Mouse (Mus musculus) hindbrain, embryonic 15.5 days (tissue): Measurements from ENCODE around the gene Bcas3. TPM values are rescaled to one million over a fixed set of nuclear protein-coding genes. Genes with fewer than 3 reads are reported as not detected.
A peak's percentile ranks its signal among the peaks of the same experiment; 100 is the strongest.
"Not testable (repeated sequence)": the region's sequence is repeated elsewhere in the genome, so short reads cannot be mapped to it uniquely, and the experiment has no call there.

Experiments used
- ATAC-seq: fragments of 200-750 bp; cut with Nextera tagmentation; 2 replicates; pipeline ENCODE4 v1.8.0; 2017; ENCODE audit warnings: low read depth, moderate number of reproducible peaks, moderate TSS enrichment; ENCODE audit not compliant: low FRiP score
- H3K27ac ChIP-seq: fragments of 300-500 bp; sonication (generic); replicated peaks from 2 replicates; pipeline ENCODE4 v1.5.1; 2015; ENCODE audit warnings: mild to moderate bottlenecking, inconsistent platforms
- H3K27me3 ChIP-seq: fragments of 300-500 bp; sonication (generic); 2 replicates; pipeline ENCODE4 v1.6.1; 2015; ENCODE audit warnings: control low read depth, inconsistent platforms
- H3K36me3 ChIP-seq: fragments of 300-500 bp; sonication (generic); 2 replicates; pipeline ENCODE4 v1.6.1; 2015; ENCODE audit warnings: control low read depth, inconsistent platforms
- H3K4me1 ChIP-seq: fragments of 300-500 bp; sonication (generic); replicated peaks from 2 replicates; pipeline ENCODE4 v1.6.1; 2015; ENCODE audit warnings: control low read depth, inconsistent platforms
- H3K4me2 ChIP-seq: fragments of 300-500 bp; sonication (generic); 2 replicates; pipeline ENCODE4 v1.6.1; 2015; ENCODE audit warnings: moderate library complexity, mild to moderate bottlenecking, inconsistent platforms
- H3K4me3 ChIP-seq: fragments of 300-500 bp; sonication (generic); 2 replicates; pipeline ENCODE4 v1.5.1; 2015; ENCODE audit warnings: mild to moderate bottlenecking, inconsistent platforms
- H3K9ac ChIP-seq: fragments of 300-500 bp; sonication (generic); 2 replicates; pipeline ENCODE4 v1.6.1; 2015; ENCODE audit warnings: inconsistent platforms
- H3K9me3 ChIP-seq: fragments of 300-500 bp; sonication (generic); 2 replicates; pipeline ENCODE4 v1.6.1; 2016; ENCODE audit warnings: control low read depth, inconsistent platforms
- WGBS: fragments of 180-500 bp; shearing (Covaris S2); methylation state at CpG from one replicate; pipeline ENCODE4 v1.1.7; 2015; 5-methylcytosine and 5-hydroxymethylcytosine counted together
- polyA plus RNA-seq: library from polyadenylated mRNA; unstranded; fragments of >200 nt; fragmentation: Nextera tagmentation; extraction: Ambion mirVana; gene quantifications from 2 replicates; pipeline ENCODE4 v1.2.1, GENCODE M21; 2015

The Bcas3 gene
- polyA plus RNA-seq, 1 experiment from 2014 or later = 31.9 TPM

- ATAC-seq = no peak
- Histone ChIP-seq H3K4me1 (peaks cover 17% of the 10 kb centered on the region), H3K27ac (no peak overlapping the region), H3K4me3 (no peak overlapping the region), H3K36me3 (no peaks in the 10 kb centered on the region), H3K9ac (no peak overlapping the region), H3K9me3 (no peaks in the 10 kb centered on the region), H3K4me2 (no peak overlapping the region), H3K27me3 (no peaks in the 10 kb centered on the region)
- WGBS = 54% methylated on average over 19 of the region's 19 CpGs
Observed at GRCm38 (mm10) chr11:85712860-85713813, 360.2 kb downstream of the Bcas3 start.

GRCm38 (mm10) chr11:85713814-85714208 is 360.8 kb downstream of the Bcas3 start:
- no peaks in the 10 kb centered on the region for H3K9me3 ChIP-seq
- ATAC-seq = no peak
- no peak overlapping the region for H3K4me2 ChIP-seq
- no peaks in the 10 kb centered on the region for H3K27me3 ChIP-seq
- no peak overlapping the region for H3K4me3 ChIP-seq
- H3K27ac ChIP-seq = 0 out of 2 replicates have a peak overlapping the region, but pooled peaks have one; percentile 17
- H3K36me3 ChIP-seq = no peaks in the 10 kb centered on the region
- H3K9ac ChIP-seq = no peak overlapping the region
- WGBS = 11% methylated on average over 2 of the region's 2 CpGs
- peaks cover 17% of the 10 kb centered on the region for H3K4me1 ChIP-seq

GRCm38 (mm10) chr11:85714312-85714931 is 361.5 kb downstream of the Bcas3 start:
- peaks cover 17% of the 10 kb centered on the region for H3K4me1 ChIP-seq
- H3K9ac ChIP-seq = no peak overlapping the region
- H3K4me3 ChIP-seq = no peak overlapping the region
- no peaks in the 10 kb centered on the region for H3K9me3 ChIP-seq
- ATAC-seq = no peak
- no peaks in the 10 kb centered on the region for H3K36me3 ChIP-seq
- no peak overlapping the region for H3K4me2 ChIP-seq
- no peak overlapping the region for H3K27ac ChIP-seq
- H3K27me3 ChIP-seq = no peaks in the 10 kb centered on the region
- 8% methylated on average over 7 of the region's 7 CpGs for WGBS

- not testable (repeated sequence) for ATAC-seq, H3K9me3 ChIP-seq, H3K4me3 ChIP-seq, H3K36me3 ChIP-seq, H3K9ac ChIP-seq, H3K27ac ChIP-seq, H3K27me3 ChIP-seq, H3K4me2 ChIP-seq
- H3K4me1 ChIP-seq = peaks cover 23% of the 10 kb centered on the region
- 83% methylated on average over 2 of the region's 2 CpGs for WGBS
Observed at GRCm38 (mm10) chr11:85716730-85717129, 363.8 kb downstream of the Bcas3 start.

- 86% methylated on average over 10 of the region's 10 CpGs for WGBS
- Histone ChIP-seq H3K4me3 (no peak overlapping the region), H3K36me3 (no peaks in the 10 kb centered on the region), H3K27ac (no peak overlapping the region), H3K4me1 (peaks cover 15% of the 10 kb centered on the region), H3K9ac (no peak overlapping the region), H3K9me3 (no peaks in the 10 kb centered on the region), H3K4me2 (no peak overlapping the region), H3K27me3 (no peaks in the 10 kb centered on the region)
- no peak for ATAC-seq
Observed at GRCm38 (mm10) chr11:85719091-85719490, 366.1 kb downstream of the Bcas3 start.

GRCm38 (mm10) chr11:85719766-85720165 is 366.8 kb downstream of the Bcas3 start:
- no peak overlapping the region for H3K4me2 ChIP-seq
- 31% methylated on average over 7 of the region's 7 CpGs for WGBS
- 0 out of 2 replicates have a peak, but pooled peaks cover 9% of the 10 kb centered on the region for H3K4me1 ChIP-seq
- H3K27ac ChIP-seq = no peak overlapping the region
- H3K27me3 ChIP-seq = no peaks in the 10 kb centered on the region
- H3K36me3 ChIP-seq = no peaks in the 10 kb centered on the region
- no peaks in the 10 kb centered on the region for H3K9me3 ChIP-seq
- no peak overlapping the region for H3K4me3 ChIP-seq
- H3K9ac ChIP-seq = no peak overlapping the region
- ATAC-seq = no peak

- no peak overlapping the region for H3K9ac ChIP-seq
- no peak overlapping the region for H3K4me2 ChIP-seq
- no peaks in the 10 kb centered on the region for H3K9me3 ChIP-seq
- H3K4me1 ChIP-seq = 0 out of 2 replicates have a peak, but pooled peaks cover 6% of the 10 kb centered on the region
- H3K27ac ChIP-seq = no peak overlapping the region
- H3K27me3 ChIP-seq = no peaks in the 10 kb centered on the region
- WGBS = 8% methylated on average over 6 of the region's 6 CpGs
- ATAC-seq = no peak
- H3K4me3 ChIP-seq = no peak overlapping the region
- H3K36me3 ChIP-seq = no peaks in the 10 kb centered on the region
Observed at GRCm38 (mm10) chr11:85720269-85720773, 367.4 kb downstream of the Bcas3 start.

- no peak overlapping the region for H3K27ac ChIP-seq
- no peak overlapping the region for H3K9ac ChIP-seq
- no peak for ATAC-seq
- H3K27me3 ChIP-seq = no peaks in the 10 kb centered on the region
- 89% methylated on average over 4 of the region's 4 CpGs for WGBS
- H3K4me3 ChIP-seq = no peak overlapping the region
- H3K9me3 ChIP-seq = no peaks in the 10 kb centered on the region
- H3K36me3 ChIP-seq = no peaks in the 10 kb centered on the region
- 0 out of 2 replicates have a peak, but pooled peaks cover 6% of the 10 kb centered on the region for H3K4me1 ChIP-seq
- no peak overlapping the region for H3K4me2 ChIP-seq
Observed at GRCm38 (mm10) chr11:85721986-85722385, 369.0 kb downstream of the Bcas3 start.

- no peaks in the 10 kb centered on the region for H3K9me3 ChIP-seq
- WGBS = 77% methylated on average over 6 of the region's 6 CpGs
- ATAC-seq = no peak
- H3K4me2 ChIP-seq = no peak overlapping the region
- no peaks in the 10 kb centered on the region for H3K27me3 ChIP-seq
- no peak overlapping the region for H3K9ac ChIP-seq
- no peak overlapping the region for H3K27ac ChIP-seq
- H3K4me3 ChIP-seq = no peak overlapping the region
- no peaks in the 10 kb centered on the region for H3K36me3 ChIP-seq
- H3K4me1 ChIP-seq = 0 out of 2 replicates have a peak, but pooled peaks cover 6% of the 10 kb centered on the region
Observed at GRCm38 (mm10) chr11:85724159-85724558, 371.2 kb downstream of the Bcas3 start.

GRCm38 (mm10) chr11:85729725-85730124 is 376.8 kb downstream of the Bcas3 start:
- no peak overlapping the region for H3K9ac ChIP-seq
- H3K4me2 ChIP-seq = no peak overlapping the region
- no peaks in the 10 kb centered on the region for H3K9me3 ChIP-seq
- H3K36me3 ChIP-seq = no peaks in the 10 kb centered on the region
- H3K4me3 ChIP-seq = no peak overlapping the region
- ATAC-seq = no peak
- H3K4me1 ChIP-seq = no peaks in the 10 kb centered on the region; the same call in 1 of the 2 replicates
- no peaks in the 10 kb centered on the region for H3K27me3 ChIP-seq
- no peak overlapping the region for H3K27ac ChIP-seq
- 78% methylated on average over 2 of the region's 2 CpGs for WGBS

- Histone ChIP-seq H3K4me3 (no peak overlapping the region), H3K27me3 (no peaks in the 10 kb centered on the region), H3K9me3 (no peaks in the 10 kb centered on the region), H3K4me2 (no peak overlapping the region), H3K4me1 (no peaks in the 10 kb centered on the region; the same call in 1 of the 2 replicates), H3K36me3 (no peaks in the 10 kb centered on the region), H3K27ac (no peak overlapping the region), H3K9ac (no peak overlapping the region)
- ATAC-seq = no peak
- WGBS = 76% methylated on average over 4 of the region's 4 CpGs
Observed at GRCm38 (mm10) chr11:85732462-85733012, 379.6 kb downstream of the Bcas3 start.

GRCm38 (mm10) chr11:85733577-85733976 is 380.6 kb downstream of the Bcas3 start:
- Histone ChIP-seq H3K9ac (no peak overlapping the region), H3K36me3 (no peaks in the 10 kb centered on the region), H3K4me1 (no peaks in the 10 kb centered on the region; the same call in 1 of the 2 replicates), H3K4me3 (no peak overlapping the region), H3K4me2 (no peak overlapping the region), H3K27me3 (no peaks in the 10 kb centered on the region), H3K9me3 (no peaks in the 10 kb centered on the region), H3K27ac (no peak overlapping the region)
- 42% methylated on average over 3 of the region's 3 CpGs for WGBS
- ATAC-seq = no peak
